Mouse (Mus musculus) brain, embryonic 14.5 days (tissue): ENCODE results near the gene Gm28051. TPM values are rescaled to one million over a fixed set of nuclear protein-coding genes. Genes with fewer than 3 reads are reported as not detected.

Source experiments
- DNase-seq: peaks from one replicate; pipeline ENCODE4 v3.0.0-alpha.2; 2011; ENCODE audit warnings: low read depth
- CTCF ChIP-seq: fragments of 200-500 bp; IDR thresholded peaks from 2 replicates; pipeline ENCODE4 v1.5.1; 2012; ENCODE audit warnings: inconsistent platforms, mild to moderate bottlenecking, moderate library complexity, borderline replicate concordance; ENCODE audit not compliant: insufficient read depth, insufficient read length; ENCODE audit errors: extremely low read depth
- POLR2A ChIP-seq: fragments of 200-500 bp; IDR thresholded peaks from 2 replicates; pipeline ENCODE4 v1.6.1; 2012; ENCODE audit warnings: mild to moderate bottlenecking, inconsistent platforms, borderline replicate concordance; ENCODE audit not compliant: poor library complexity, insufficient read depth, insufficient read length, severe bottlenecking; ENCODE audit errors: extremely low read depth
- polyA plus RNA-seq: library from polyadenylated mRNA; depleted of rRNA; stranded (reverse); fragments of >200 nt; gene quantifications from 2 replicates; pipeline ENCODE4 v1.2.3, GENCODE M21; 2012

The Gm28051 gene
- polyA plus RNA-seq, 1 experiment: not detected

DNA sequence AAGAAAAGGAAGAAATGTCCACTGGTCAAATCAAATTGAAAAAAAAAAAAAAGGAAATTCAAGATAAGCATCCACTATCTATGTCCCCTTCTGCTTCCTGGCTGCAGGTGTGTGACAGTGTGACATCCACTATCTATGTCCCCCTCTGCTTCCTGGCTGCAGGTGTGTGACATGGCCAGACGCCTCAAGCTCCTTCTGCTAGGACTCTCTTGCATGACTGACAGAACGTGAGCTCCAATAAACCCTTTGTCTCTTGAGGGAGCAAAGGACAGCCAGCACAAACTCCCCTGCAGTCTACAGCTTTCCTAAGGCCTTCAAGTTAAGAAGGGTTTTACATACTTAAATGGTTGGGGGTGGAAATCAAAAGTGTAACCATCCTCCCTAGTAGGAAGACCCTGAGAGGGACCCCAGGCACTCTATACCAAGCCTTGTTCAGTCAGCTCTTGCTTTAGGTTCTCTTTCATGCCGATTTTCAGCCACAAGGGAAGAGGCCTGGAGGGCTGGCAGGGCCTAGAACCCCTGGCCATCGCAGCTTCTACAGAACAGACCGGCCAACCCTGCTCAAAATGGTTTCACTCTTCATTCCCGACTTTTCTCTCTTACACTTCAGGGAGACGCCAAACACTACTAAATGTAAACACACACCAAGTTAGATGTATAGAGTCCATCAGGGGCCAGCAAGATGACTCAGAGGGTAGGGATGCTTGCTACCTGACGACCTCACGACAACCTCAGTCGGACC lies 42.7 kb downstream of the Gm28051 start:
- TF ChIP-seq CTCF (no peak), POLR2A (no peak)
- DNase-seq: no peak

DNA sequence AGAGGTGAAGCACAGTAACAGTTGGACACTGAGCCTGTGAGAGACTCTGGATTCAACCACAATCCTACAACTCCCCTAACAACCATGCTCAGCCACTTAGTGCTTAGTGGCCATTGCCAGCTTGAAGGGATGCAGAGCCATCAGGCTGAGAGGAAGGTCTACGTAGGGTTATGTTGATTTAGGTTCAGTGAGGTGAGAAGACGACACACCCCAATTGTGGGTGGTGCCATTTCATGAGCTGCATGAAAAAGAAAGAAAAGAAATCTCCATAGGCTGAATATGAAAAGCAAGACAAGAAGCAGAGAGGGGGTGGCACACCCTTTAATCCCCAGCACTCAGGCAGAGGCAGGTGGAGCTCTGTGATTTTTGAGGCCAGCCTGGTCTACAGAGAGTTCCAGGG lies 43.4 kb downstream of the Gm28051 start:
- TF ChIP-seq POLR2A: no peak
- TF ChIP-seq CTCF: no peak
- DNase-seq: no peak

DNA sequence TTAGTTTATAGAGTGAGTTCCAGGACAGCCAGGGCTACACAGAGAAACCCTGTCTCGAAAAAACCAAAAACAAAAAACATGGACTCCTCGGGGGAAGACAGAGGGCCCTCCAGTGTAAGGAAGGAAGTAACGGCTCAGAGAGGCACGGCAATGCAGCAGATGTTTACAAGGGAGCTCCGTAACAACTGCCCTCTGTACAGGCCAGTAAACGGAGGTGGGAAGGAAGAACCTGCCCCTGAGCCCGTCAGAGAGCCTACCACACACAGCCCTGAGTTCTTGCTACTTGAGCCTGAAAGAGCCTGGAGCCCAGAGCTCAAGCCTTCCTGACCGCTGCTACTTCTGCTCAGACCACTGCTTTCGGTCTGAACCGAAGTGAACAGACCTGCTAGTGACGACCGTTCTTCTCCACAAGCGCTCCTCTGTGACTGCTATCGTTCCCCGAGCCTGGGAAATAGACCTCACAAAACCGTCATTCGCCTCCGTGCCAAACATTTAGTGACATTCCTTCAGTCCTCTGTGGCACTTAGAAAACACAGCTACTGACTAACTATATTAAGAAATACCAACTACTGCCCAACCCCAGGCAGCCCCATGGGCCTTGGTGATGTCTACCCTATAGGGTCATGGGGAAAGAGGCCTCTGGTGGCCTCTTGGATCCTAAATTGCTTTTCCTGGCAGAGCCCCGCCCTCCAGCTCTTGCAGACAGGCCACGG lies 44.3 kb downstream of the Gm28051 start:
- no peak for DNase-seq

DNA sequence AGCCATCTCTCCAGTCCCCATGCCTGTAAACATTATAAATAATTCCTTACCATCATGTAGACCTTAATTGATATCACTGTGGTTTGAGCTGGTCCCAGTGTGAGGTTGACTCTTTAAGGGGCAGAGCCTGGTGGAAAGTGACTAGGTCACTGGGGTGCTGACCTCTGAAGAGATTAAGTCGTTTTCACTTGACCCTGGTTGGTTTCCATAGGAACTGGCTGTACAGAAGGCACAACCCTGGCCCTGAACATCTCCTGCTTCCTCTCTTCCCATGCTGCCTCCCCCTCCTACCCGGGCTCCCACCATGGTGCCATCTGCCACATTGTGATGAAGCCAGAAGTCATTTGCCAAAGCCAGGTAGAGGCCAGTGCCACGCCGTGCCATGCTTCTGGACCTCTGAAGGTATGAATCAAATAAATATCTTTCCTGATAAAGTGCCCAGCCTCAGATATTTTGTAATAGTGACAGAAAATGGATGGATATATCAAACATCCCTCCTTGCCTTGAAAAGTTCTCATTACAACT lies 46.7 kb downstream of the Gm28051 start:
- TF ChIP-seq POLR2A: no peak
- no peak for TF ChIP-seq CTCF
- no peak for DNase-seq

More for the DNA sequence above, 44.3 kb downstream of the Gm28051 start:
- TF ChIP-seq POLR2A (no peak), CTCF (no peak)

DNA sequence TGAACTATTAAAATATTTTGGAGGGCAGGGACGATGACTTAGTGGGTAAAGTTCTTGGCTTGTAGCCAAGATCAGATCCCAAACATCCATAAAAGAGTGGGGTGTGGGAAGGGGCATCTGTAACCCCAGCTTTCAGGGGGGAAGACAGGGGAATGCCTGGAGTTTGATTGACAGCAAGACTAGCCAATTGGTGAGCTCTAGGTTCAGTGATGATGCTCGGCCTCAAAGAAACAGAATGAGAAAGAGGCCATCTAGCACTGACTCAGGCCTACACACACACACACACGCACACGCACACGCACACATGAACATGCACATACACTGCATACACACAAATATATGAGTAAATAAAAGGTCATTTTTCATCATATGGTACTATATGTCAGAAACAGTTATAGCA lies 47.7 kb downstream of the Gm28051 start:
- TF ChIP-seq POLR2A (no peak), CTCF (no peak)
- no peak for DNase-seq

DNA sequence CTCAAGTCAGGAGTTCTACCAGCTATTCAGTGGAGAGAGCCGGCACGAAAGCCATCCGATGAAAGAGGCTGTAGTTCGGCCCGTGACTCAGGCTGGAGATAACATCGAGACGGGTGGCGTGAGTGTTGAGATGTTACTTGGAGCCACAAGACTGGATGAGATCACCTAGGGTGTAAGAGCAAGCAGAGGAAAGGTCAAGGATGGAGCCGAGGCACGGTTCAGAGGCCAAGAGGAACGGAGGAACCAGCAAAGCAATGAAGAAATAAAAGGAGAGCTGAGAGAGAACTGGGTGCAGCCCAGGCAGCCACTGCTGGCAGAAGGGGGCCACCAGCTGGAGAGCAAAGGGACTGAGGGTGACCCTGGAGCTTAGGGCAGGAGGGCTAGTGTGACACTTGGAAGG lies 49.3 kb downstream of the Gm28051 start:
- TF ChIP-seq CTCF: peak; percentile 27; the same call in 1 of the 2 replicates
- no peak for TF ChIP-seq POLR2A
- no peak for DNase-seq

DNA sequence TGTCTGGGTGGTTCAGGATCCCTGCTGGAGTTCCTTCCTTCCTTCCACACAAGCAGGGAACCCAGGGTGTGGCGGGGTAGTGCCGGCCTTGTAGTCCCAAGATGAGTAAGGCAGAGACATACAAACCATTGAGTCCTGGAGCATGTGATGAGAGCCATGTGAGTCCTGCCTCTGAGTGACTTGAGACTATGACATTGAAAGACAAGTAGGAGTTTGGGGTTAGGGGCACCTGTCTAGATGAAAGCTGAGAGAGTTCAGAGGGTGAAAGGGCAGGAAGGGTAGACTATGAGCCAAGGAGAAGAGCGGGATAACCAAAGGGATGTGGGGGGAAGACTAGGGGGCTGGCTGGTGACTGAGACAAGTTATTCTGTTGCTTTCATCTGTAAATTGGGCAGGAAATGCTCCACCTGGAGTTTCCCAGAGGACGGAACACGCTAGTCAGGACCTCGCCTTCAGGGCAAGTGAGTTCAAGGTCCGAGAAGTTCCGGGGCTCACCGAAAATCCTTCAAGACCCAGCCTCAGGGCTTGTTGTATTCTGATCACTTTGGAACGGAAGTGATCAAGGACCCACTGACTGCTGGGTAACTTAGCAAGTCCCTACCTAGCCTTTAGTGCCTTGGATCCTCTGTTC lies 50.6 kb downstream of the Gm28051 start:
- no peak for TF ChIP-seq POLR2A
- TF ChIP-seq CTCF: no peak
- no peak for DNase-seq

DNA sequence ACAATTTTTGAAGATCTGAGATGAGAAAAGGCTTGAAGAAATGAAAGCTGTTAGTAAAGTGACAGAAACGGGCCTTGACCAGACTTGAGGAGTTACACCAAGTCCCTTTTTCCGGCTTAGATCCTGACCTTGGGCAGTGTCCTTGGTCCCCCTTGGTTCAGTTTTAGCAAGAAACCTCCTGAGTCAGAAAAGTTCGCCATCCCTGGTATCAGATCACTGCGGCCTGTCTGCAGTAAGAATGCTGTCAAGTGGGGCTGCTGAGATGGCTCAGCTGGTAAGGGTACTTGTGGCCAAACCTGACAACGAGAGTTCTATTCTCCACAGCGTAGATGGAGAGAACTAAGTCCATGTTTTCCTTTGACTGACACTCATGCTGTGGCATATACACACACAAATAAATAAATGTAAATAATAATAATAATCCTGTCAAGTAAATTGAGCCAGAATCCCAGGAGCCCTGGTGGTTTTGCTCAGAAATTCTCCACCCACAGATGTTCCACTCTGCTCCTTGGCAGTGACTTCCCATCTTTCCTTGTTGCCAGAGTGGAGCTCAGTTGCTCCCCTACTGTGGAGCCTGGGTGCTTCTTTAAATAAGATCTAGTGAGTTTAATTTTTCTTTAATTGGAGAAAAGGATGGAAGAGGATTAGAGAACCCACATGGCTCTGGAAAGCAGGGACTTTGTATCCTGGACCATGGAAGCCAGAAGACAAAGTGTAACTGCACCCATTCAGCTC lies 51.5 kb downstream of the Gm28051 start:
- DNase-seq: no peak
- TF ChIP-seq POLR2A (no peak), CTCF (no peak)

DNA sequence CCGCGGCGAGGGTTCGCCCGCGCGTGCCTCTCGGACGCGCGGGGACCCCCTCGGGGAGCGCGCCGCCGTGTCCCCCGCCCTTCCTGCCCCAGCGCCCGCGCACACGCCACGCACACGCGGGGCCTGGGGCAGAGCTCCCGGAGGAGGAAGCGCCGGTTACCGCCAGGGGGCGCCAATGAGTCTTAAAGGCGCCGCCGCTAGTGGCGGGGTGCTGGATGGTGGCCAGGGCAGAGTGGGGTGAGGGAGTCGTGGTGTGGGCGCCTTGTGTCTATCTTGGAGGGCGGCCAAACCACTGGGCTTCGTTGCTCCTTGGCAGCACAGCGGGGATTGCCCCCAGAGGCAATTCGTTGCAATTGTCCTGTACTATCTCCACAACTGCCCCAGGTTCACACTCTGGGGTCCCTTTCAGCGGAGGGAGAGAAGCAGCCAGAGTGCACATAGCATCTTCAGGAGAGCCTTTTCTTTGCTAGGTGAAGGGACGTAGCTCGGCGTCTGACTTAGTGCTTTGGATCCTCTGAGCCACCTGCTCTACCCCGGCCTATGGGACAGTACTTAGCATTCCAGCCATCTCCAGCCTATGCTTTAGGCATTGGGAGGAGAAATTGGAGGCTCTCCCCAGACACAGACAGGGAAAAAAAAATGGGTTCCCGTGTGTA lies 52.2 kb downstream of the Gm28051 start:
- TF ChIP-seq CTCF: peak; percentile 88
- no peak for TF ChIP-seq POLR2A
- DNase-seq: peak; percentile 89

DNA sequence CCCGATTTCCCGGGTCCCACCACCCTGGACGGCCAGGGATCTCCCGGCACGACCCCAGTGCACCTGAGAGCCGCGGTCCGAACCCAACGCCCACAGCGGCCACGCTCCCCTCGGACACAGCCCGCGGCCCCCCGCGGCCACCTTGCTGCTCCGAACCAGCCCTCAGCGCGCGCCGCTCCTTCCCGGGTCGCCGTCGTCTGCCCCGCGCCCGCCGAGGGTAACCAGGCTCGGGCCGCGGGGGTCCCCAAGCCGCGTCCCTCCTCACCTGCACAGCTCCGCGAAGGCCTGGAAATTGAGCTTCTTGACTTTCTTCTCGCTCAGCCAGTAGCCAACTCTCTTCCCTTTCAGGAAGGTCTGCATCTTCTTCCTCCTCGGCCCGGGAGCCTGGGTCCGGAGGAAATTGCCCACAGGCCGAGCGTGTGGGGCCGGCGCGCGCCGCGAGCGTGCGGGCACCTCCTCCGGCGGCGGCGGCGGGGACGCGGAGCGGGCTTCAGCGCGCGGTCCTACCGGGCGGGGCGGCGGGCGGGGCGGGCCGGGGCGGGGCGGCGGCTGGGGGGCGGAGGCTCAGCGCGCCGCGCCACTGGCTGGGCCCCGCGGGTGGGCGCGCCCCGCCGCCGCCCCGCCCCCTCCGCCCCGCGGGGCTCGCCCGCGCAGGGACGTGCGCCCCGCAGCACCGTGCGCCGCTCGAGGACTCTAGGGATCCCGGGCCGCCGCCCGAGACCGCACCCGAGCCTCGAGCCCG lies 52.9 kb downstream of the Gm28051 start, which contains the start of gene Itpk1:
TSS of gene Itpk1 (minus strand) at position 474 of the 742 bp plus-strand sequence.
- peak; percentile 48 for TF ChIP-seq POLR2A
- no peak for TF ChIP-seq CTCF
- DNase-seq: peak; percentile 76

DNA sequence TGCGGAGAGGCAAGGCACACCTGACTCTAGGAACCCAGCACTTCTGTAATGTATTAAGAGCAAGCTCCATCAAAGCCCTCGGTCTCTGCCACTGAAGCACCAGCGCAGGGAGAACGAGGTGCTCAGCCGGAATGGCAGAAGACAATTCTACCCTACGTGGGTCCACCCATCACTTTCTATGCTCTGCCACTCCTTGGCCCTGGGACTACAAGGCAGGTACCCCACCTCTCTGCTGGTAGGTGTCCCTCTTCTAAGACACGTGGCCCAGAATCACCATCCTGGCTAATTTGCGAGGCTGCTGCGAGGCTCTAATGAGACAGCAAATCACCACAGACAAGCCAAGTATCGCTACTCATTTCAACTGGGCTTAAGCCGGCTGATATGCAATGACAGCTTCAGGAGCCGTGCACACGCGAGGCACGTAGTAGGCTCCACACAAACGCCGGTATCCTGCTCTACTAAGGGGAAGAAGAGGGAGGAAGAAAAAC lies 53.6 kb downstream of the Gm28051 start:
- peak; percentile 66 for DNase-seq
- TF ChIP-seq POLR2A (no peak), CTCF (no peak)
